8 mouse cellular contexts compared by ENCODE assay signal in the genomic region with DNA sequence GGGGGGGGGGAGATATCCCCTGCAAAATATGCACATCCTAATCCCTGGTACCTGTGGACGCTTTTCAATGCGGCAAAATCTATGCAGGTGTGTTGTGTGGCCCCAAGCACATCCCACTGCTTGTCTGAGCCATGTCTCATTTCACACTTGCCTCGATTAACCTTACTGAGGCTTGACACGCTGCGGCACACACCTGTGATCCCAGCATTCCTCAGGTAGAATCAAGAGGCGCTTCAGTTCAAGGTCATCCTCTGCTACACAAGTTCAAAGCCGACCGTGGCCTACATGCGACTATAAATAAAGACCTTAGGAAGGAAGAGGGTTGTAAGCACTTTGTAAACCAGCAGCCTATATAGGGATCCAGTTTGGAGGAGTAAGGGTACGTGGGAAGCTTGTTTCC. TPM values are rescaled to one million over a fixed set of nuclear protein-coding genes. Genes with fewer than 3 reads are reported as not detected.
A peak's percentile ranks its signal among the peaks of the same experiment; 100 is the strongest.
DNase-seq lines count a peak whose midpoint lies in the region; ATAC-seq lines count a peak whose summit lies in the region.

No protein-coding gene starts in this region.

- no peaks in the 10 kb centered on the region for H3K9me3 ChIP-seq in heart, embryonic 14.5 days (ENCODE audit: control insufficient read depth, low read length)
- no peaks in the 10 kb centered on the region for H3K9me3 ChIP-seq in embryonic facial prominence, embryonic 12.5 days
- no peaks in the 10 kb centered on the region for H3K9me3 ChIP-seq in intestine, embryonic 14.5 days (ENCODE audit: control insufficient read depth, low read length)
- no peaks in the 10 kb centered on the region for H3K9me3 ChIP-seq in midbrain, embryonic 16.5 days (replicated peaks; ENCODE audit: control insufficient read depth, low read length, poor library complexity, severe bottlenecking)

- H3K36me3 ChIP-seq in heart, embryonic 14.5 days (ENCODE audit: control insufficient read depth, insufficient read depth, low read length): no peaks in the 10 kb centered on the region
- H3K36me3 ChIP-seq in embryonic facial prominence, embryonic 12.5 days: peaks cover 8% of the 10 kb centered on the region; the same call in 1 of the 2 replicates
- no peaks in the 10 kb centered on the region for H3K36me3 ChIP-seq in intestine, embryonic 14.5 days (ENCODE audit: control insufficient read depth, insufficient read depth, low read length)
- H3K36me3 ChIP-seq in midbrain, embryonic 16.5 days (ENCODE audit: control insufficient read depth, insufficient read depth, low read length): peaks cover 3% of the 10 kb centered on the region; the same call in 1 of the 2 replicates

- peak overlapping the region; percentile 93 for H3K4me2 ChIP-seq in heart, embryonic 14.5 days (ENCODE audit: low read length)
- peak overlapping the region; percentile 75 for H3K4me2 ChIP-seq in embryonic facial prominence, embryonic 12.5 days (replicated peaks)
- H3K4me2 ChIP-seq in intestine, embryonic 14.5 days (ENCODE audit: low read length): peak overlapping the region; percentile 94
- H3K4me2 ChIP-seq in midbrain, embryonic 16.5 days (ENCODE audit: low read length): peak overlapping the region; percentile 86

- WGBS in heart, embryonic 14.5 days: 57% methylated on average over 10 of the region's 10 CpGs
- 56% methylated on average over 10 of the region's 10 CpGs for WGBS in embryonic facial prominence, embryonic 12.5 days
- 55% methylated on average over 10 of the region's 10 CpGs for WGBS in intestine, embryonic 14.5 days
- 69% methylated on average over 10 of the region's 10 CpGs for WGBS in midbrain, embryonic 16.5 days

- ATAC-seq in heart, embryonic 14.5 days (ENCODE audit: insufficient number of reproducible peaks, insufficient read depth, low FRiP score, low read depth): no peak
- no peak for ATAC-seq in embryonic facial prominence, embryonic 12.5 days (ENCODE audit: insufficient number of reproducible peaks, insufficient read depth, low FRiP score, low TSS enrichment)
- no peak for ATAC-seq in intestine, embryonic 14.5 days (replicated peaks; ENCODE audit: low FRiP score, low TSS enrichment, low read depth)
- no peak for ATAC-seq in midbrain, embryonic 16.5 days
- ATAC-seq in erythroblast, adult 5-6 weeks (replicated peaks; ENCODE audit: low FRiP score, poor library complexity, severe bottlenecking): no peak

- H3K4me3 ChIP-seq in heart, embryonic 14.5 days (ENCODE audit: control insufficient read depth in 1 of 2, insufficient read depth in 1 of 2, low read depth in 1 of 2, low read length in 2 of 2): peak overlapping the region in 1 of 2 experiments; percentile 66; a peak in 1 of 4 replicates
- peak overlapping the region; percentile 73 for H3K4me3 ChIP-seq in embryonic facial prominence, embryonic 12.5 days
- H3K4me3 ChIP-seq in intestine, embryonic 14.5 days (ENCODE audit: low read depth, low read length): 0 out of 2 replicates have a peak overlapping the region, but pooled peaks have one; percentile 66
- no peak overlapping the region; the same call in 1 of the 2 replicates for H3K4me3 ChIP-seq in midbrain, embryonic 16.5 days (ENCODE audit: low read depth, low read length)

- H3K27ac ChIP-seq in heart, embryonic 14.5 days (replicated peaks in 1 of 2; ENCODE audit: control insufficient read depth in 1 of 2, insufficient read depth in 1 of 2, low read depth in 2 of 2, low read length in 2 of 2): no peak overlapping the region
- H3K27ac ChIP-seq in embryonic facial prominence, embryonic 12.5 days: no peak overlapping the region
- H3K27ac ChIP-seq in intestine, embryonic 14.5 days (ENCODE audit: low read depth): no peak overlapping the region
- no peak overlapping the region for H3K27ac ChIP-seq in midbrain, embryonic 16.5 days (ENCODE audit: low read length)

- no peaks in the 10 kb centered on the region for H3K27me3 ChIP-seq in heart, embryonic 14.5 days (ENCODE audit: control insufficient read depth, insufficient read depth, low read length)
- H3K27me3 ChIP-seq in embryonic facial prominence, embryonic 12.5 days: no peaks in the 10 kb centered on the region
- no peaks in the 10 kb centered on the region for H3K27me3 ChIP-seq in intestine, embryonic 14.5 days (replicated peaks; ENCODE audit: control insufficient read depth, insufficient read depth, low read length)
- no peaks in the 10 kb centered on the region for H3K27me3 ChIP-seq in midbrain, embryonic 16.5 days (ENCODE audit: control insufficient read depth, insufficient read depth, low read depth, low read length)

- no peak for DNase-seq in heart, postnatal 14 days
- DNase-seq in intestine, embryonic 14.5 days (ENCODE audit: low spot score): no peak
- no peak for DNase-seq in left cerebral cortex, postnatal 10 days (ENCODE audit: extremely low spot score in 1 of 2, low spot score in 2 of 2)
- DNase-seq in urinary bladder, postnatal 36 days (ENCODE audit: low spot score in 2 of 2): no peak

- H3K9ac ChIP-seq in heart, embryonic 14.5 days (ENCODE audit: low read length): peak overlapping the region; percentile 78
- H3K9ac ChIP-seq in embryonic facial prominence, embryonic 12.5 days: peak overlapping the region; percentile 72; the same call in 1 of the 2 replicates
- no peak overlapping the region for H3K9ac ChIP-seq in intestine, embryonic 14.5 days (ENCODE audit: low read length)
- no peak overlapping the region for H3K9ac ChIP-seq in midbrain, embryonic 16.5 days (ENCODE audit: low read depth, low read length)

- H3K4me1 ChIP-seq in heart, embryonic 14.5 days (ENCODE audit: control insufficient read depth in 2 of 2, insufficient read depth in 2 of 2, low read length in 2 of 2): peaks cover 7 to 11% of the 10 kb centered on the region in 2 experiments; a peak in 3 of 4 replicates
- peaks cover 27% of the 10 kb centered on the region for H3K4me1 ChIP-seq in embryonic facial prominence, embryonic 12.5 days
- H3K4me1 ChIP-seq in intestine, embryonic 14.5 days (replicated peaks; ENCODE audit: control insufficient read depth, insufficient read depth, low read length): peaks cover 9% of the 10 kb centered on the region
- H3K4me1 ChIP-seq in midbrain, embryonic 16.5 days (ENCODE audit: control insufficient read depth, insufficient read depth, low read length): peaks cover 42% of the 10 kb centered on the region

- intact Hi-C loops in heart, postnatal 14 days (cut with DNase I): loop anchor here (5.0 kb wide), 1 partner anchor 85 kb away; no protein-coding TSS in a partner anchor
- intact Hi-C loops in left cerebral cortex, postnatal 10 days (cut with DNase I): no loop called here

RNA-seq across cellular contexts. Expression of a gene that starts 0.6 kb away (rescaled TPM):
- 0.57 and 1.00 TPM in 2 replicates for polyA plus RNA-seq in heart, embryonic 14.5 days (2014; fragmentation: Nextera tagmentation; extraction: Ambion mirVana)
- total RNA-seq in heart, postnatal 14 days (2021): 1 to 10 TPM; 1.4 to 1.8 TPM
- 3.7 and 4.6 TPM in 2 replicates for polyA plus RNA-seq in embryonic facial prominence, embryonic 12.5 days (2016; fragmentation: Nextera tagmentation; extraction: Ambion mirVana)
- 1.5 and 1.9 TPM in 2 replicates for polyA plus RNA-seq in intestine, embryonic 14.5 days (2014; fragmentation: Nextera tagmentation; extraction: Ambion mirVana)
- polyA plus RNA-seq in midbrain, embryonic 16.5 days (2015; fragmentation: Nextera tagmentation; extraction: Ambion mirVana): 67.2 and 67.5 TPM in 2 replicates
- 0.38 TPM in 1 of 2 replicates, not detected in the other for total RNA-seq in erythroblast, adult 5-6 weeks (2015; ENCODE audit: low replicate concordance)
- 0.84 and 1.4 TPM in 2 replicates for total RNA-seq in erythroblast, adult 5-6 weeks (2017; ENCODE audit: low replicate concordance)
- total RNA-seq in left cerebral cortex, postnatal 10 days (2021): 100 to 1,000 TPM; 116 to 119 TPM

RNA-seq across cellular contexts. Expression of a gene that starts 3.5 kb away (rescaled TPM):
- polyA plus RNA-seq in heart, embryonic 14.5 days (2014; fragmentation: Nextera tagmentation; extraction: Ambion mirVana): 144 and 147 TPM in 2 replicates
- 100 to 1,000 TPM; 287 to 312 TPM for total RNA-seq in heart, postnatal 14 days (2021)
- 129 and 133 TPM in 2 replicates for polyA plus RNA-seq in embryonic facial prominence, embryonic 12.5 days (2016; fragmentation: Nextera tagmentation; extraction: Ambion mirVana)
- polyA plus RNA-seq in intestine, embryonic 14.5 days (2014; fragmentation: Nextera tagmentation; extraction: Ambion mirVana): 121 and 125 TPM in 2 replicates
- 55.4 and 74.1 TPM in 2 replicates for polyA plus RNA-seq in midbrain, embryonic 16.5 days (2015; fragmentation: Nextera tagmentation; extraction: Ambion mirVana)
- total RNA-seq in erythroblast, adult 5-6 weeks (2015; ENCODE audit: low replicate concordance): 24.5 and 44.6 TPM in 2 replicates
- 69.5 and 76.3 TPM in 2 replicates for total RNA-seq in erythroblast, adult 5-6 weeks (2017; ENCODE audit: low replicate concordance)
- total RNA-seq in left cerebral cortex, postnatal 10 days (2021): 100 to 1,000 TPM; 112 to 120 TPM

RNA-seq across cellular contexts. Expression of a gene that starts 36.6 kb away (rescaled TPM):
- polyA plus RNA-seq in heart, embryonic 14.5 days (2014; fragmentation: Nextera tagmentation; extraction: Ambion mirVana): 29.8 and 36.7 TPM in 2 replicates
- total RNA-seq in heart, postnatal 14 days (2021): 10 to 100 TPM; 13.9 to 14.0 TPM
- 51.3 and 51.9 TPM in 2 replicates for polyA plus RNA-seq in embryonic facial prominence, embryonic 12.5 days (2016; fragmentation: Nextera tagmentation; extraction: Ambion mirVana)
- 25.5 and 35.4 TPM in 2 replicates for polyA plus RNA-seq in intestine, embryonic 14.5 days (2014; fragmentation: Nextera tagmentation; extraction: Ambion mirVana)
- 33.5 and 36.6 TPM in 2 replicates for polyA plus RNA-seq in midbrain, embryonic 16.5 days (2015; fragmentation: Nextera tagmentation; extraction: Ambion mirVana)
- total RNA-seq in erythroblast, adult 5-6 weeks (2015; ENCODE audit: low replicate concordance): 6.5 and 24.2 TPM in 2 replicates
- total RNA-seq in erythroblast, adult 5-6 weeks (2017; ENCODE audit: low replicate concordance): 6.4 and 12.0 TPM in 2 replicates
- 10 to 100 TPM; 28.0 to 28.7 TPM for total RNA-seq in left cerebral cortex, postnatal 10 days (2021)

RNA-seq across cellular contexts. Expression of a gene that starts 45.4 kb away (rescaled TPM):
- polyA plus RNA-seq in heart, embryonic 14.5 days (2014; fragmentation: Nextera tagmentation; extraction: Ambion mirVana): 7.9 and 9.2 TPM in 2 replicates
- total RNA-seq in heart, postnatal 14 days (2021): 10 to 100 TPM; 32.7 to 33.0 TPM
- polyA plus RNA-seq in embryonic facial prominence, embryonic 12.5 days (2016; fragmentation: Nextera tagmentation; extraction: Ambion mirVana): 14.5 and 15.8 TPM in 2 replicates
- polyA plus RNA-seq in intestine, embryonic 14.5 days (2014; fragmentation: Nextera tagmentation; extraction: Ambion mirVana): 12.1 and 15.4 TPM in 2 replicates
- polyA plus RNA-seq in midbrain, embryonic 16.5 days (2015; fragmentation: Nextera tagmentation; extraction: Ambion mirVana): 10.4 and 11.6 TPM in 2 replicates
- total RNA-seq in erythroblast, adult 5-6 weeks (2015; ENCODE audit: low replicate concordance): 7.7 and 11.7 TPM in 2 replicates
- total RNA-seq in erythroblast, adult 5-6 weeks (2017; ENCODE audit: low replicate concordance): 4.8 and 14.4 TPM in 2 replicates
- 10 to 100 TPM; 30.1 to 35.3 TPM for total RNA-seq in left cerebral cortex, postnatal 10 days (2021)

RNA-seq across cellular contexts. Expression of a gene that starts 45.5 kb away (rescaled TPM):
- 7.3 and 7.6 TPM in 2 replicates for polyA plus RNA-seq in heart, embryonic 14.5 days (2014; fragmentation: Nextera tagmentation; extraction: Ambion mirVana)
- 1 to 10 TPM; 1.1 to 1.3 TPM for total RNA-seq in heart, postnatal 14 days (2021)
- 38.2 and 39.3 TPM in 2 replicates for polyA plus RNA-seq in embryonic facial prominence, embryonic 12.5 days (2016; fragmentation: Nextera tagmentation; extraction: Ambion mirVana)
- polyA plus RNA-seq in intestine, embryonic 14.5 days (2014; fragmentation: Nextera tagmentation; extraction: Ambion mirVana): 14.4 and 17.9 TPM in 2 replicates
- 11.6 and 13.1 TPM in 2 replicates for polyA plus RNA-seq in midbrain, embryonic 16.5 days (2015; fragmentation: Nextera tagmentation; extraction: Ambion mirVana)
- total RNA-seq in erythroblast, adult 5-6 weeks (2015; ENCODE audit: low replicate concordance): 1.7 and 9.2 TPM in 2 replicates
- 5.5 and 6.1 TPM in 2 replicates for total RNA-seq in erythroblast, adult 5-6 weeks (2017; ENCODE audit: low replicate concordance)
- 1 to 10 TPM; 5.7 to 6.0 TPM for total RNA-seq in left cerebral cortex, postnatal 10 days (2021)

Comparison
In these comparisons a context has a peak if more than half of its experiments do, and no peak if none do; other contexts are left out.
1. H3K9ac ChIP-seq: peak in heart, embryonic 14.5 days (single experiment) and embryonic facial prominence, embryonic 12.5 days (single experiment); none in intestine, embryonic 14.5 days (single experiment) and midbrain, embryonic 16.5 days (single experiment).
2. RNA of a gene that starts 0.6 kb away (polyA plus RNA-seq): 67.2 to 67.5 TPM in midbrain, embryonic 16.5 days; 3.7 to 4.6 TPM in embryonic facial prominence, embryonic 12.5 days, 1.5 to 1.9 TPM in intestine, embryonic 14.5 days and 0.57 to 1.00 TPM in heart, embryonic 14.5 days; every median in the first group is over 10 times any median in the second.
3. Peak in every context shown above with its lines, with median percentiles within 50 percentile points of each other: H3K4me2 ChIP-seq.